Mouse (Mus musculus): Measurements from ENCODE around the gene Xcl1.
A peak's percentile ranks its signal among the peaks of the same experiment; 100 is the strongest.
"Not testable (repeated sequence)": the region's sequence is repeated elsewhere in the genome, so short reads cannot be mapped to it uniquely, and the experiment has no call there.

Gene Xcl1

GRCm38 (mm10) chr1:164935477-164936044 is at the start of gene Xcl1:
Xcl1 (minus strand) TSS chr1:164935527.
- DNase-seq (ENCODE audit: low read depth, low spot score) = no peak

- DNase-seq (ENCODE audit: low read depth, low spot score) = not testable (repeated sequence)
Measured at GRCm38 (mm10) chr1:164984681-164985080, 49.4 kb upstream of the Xcl1 start.

- DNase-seq (ENCODE audit: low read depth, low spot score) = no peak
Measured at GRCm38 (mm10) chr1:164977351-164977750, 42.0 kb upstream of the Xcl1 start.

- no peak for DNase-seq (ENCODE audit: low read depth, low spot score)
Measured at GRCm38 (mm10) chr1:164975729-164976128, 40.4 kb upstream of the Xcl1 start.

- no peak for DNase-seq (ENCODE audit: low read depth, low spot score)
Measured at GRCm38 (mm10) chr1:164975276-164975675, 39.9 kb upstream of the Xcl1 start.

GRCm38 (mm10) chr1:164973790-164974189 is 38.5 kb upstream of the Xcl1 start:
- no peak for DNase-seq (ENCODE audit: low read depth, low spot score)

- no peak for DNase-seq (ENCODE audit: low read depth, low spot score)
Measured at GRCm38 (mm10) chr1:164973341-164973740, 38.0 kb upstream of the Xcl1 start.

GRCm38 (mm10) chr1:164972744-164973143 is 37.4 kb upstream of the Xcl1 start:
- DNase-seq (ENCODE audit: low read depth, low spot score) = no peak

GRCm38 (mm10) chr1:164966095-164966698 is 30.9 kb upstream of the Xcl1 start:
- DNase-seq (ENCODE audit: low read depth, low spot score) = no peak

- DNase-seq (ENCODE audit: low read depth, low spot score) = no peak
Measured at GRCm38 (mm10) chr1:164960610-164961009, 25.3 kb upstream of the Xcl1 start.

GRCm38 (mm10) chr1:164959787-164960385 is 24.6 kb upstream of the Xcl1 start:
- DNase-seq (ENCODE audit: low read depth, low spot score) = peak; percentile 31

- peak; percentile 35 for DNase-seq (ENCODE audit: low read depth, low spot score)
Measured at GRCm38 (mm10) chr1:164959160-164959559, 23.8 kb upstream of the Xcl1 start.

GRCm38 (mm10) chr1:164957974-164958373 is 22.6 kb upstream of the Xcl1 start:
- no peak for DNase-seq (ENCODE audit: low read depth, low spot score)

GRCm38 (mm10) chr1:164956725-164957399 is 21.5 kb upstream of the Xcl1 start:
- no peak for DNase-seq (ENCODE audit: low read depth, low spot score)

- no peak for DNase-seq (ENCODE audit: low read depth, low spot score)
Measured at GRCm38 (mm10) chr1:164955452-164956196, 20.3 kb upstream of the Xcl1 start.

GRCm38 (mm10) chr1:164953574-164953973 is 18.2 kb upstream of the Xcl1 start:
- no peak for DNase-seq (ENCODE audit: low read depth, low spot score)

GRCm38 (mm10) chr1:164936060-164936459 is 733 bp upstream of the Xcl1 start:
- DNase-seq (ENCODE audit: low read depth, low spot score) = no peak

GRCm38 (mm10) chr1:164933441-164934188 is 1.7 kb downstream of the Xcl1 start:
- no peak for DNase-seq (ENCODE audit: low read depth, low spot score)

- no peak for DNase-seq (ENCODE audit: low read depth, low spot score)
Measured at GRCm38 (mm10) chr1:164931135-164931534, 4.2 kb downstream of the Xcl1 start.

- no peak for DNase-seq (ENCODE audit: low read depth, low spot score)
Measured at GRCm38 (mm10) chr1:164930006-164930405, 5.3 kb downstream of the Xcl1 start.

- no peak for DNase-seq (ENCODE audit: low read depth, low spot score)
Measured at GRCm38 (mm10) chr1:164926534-164927160, 8.7 kb downstream of the Xcl1 start.
